Mouse (Mus musculus): ENCODE results near the gene Hdac5. TPM values are rescaled to one million over a fixed set of nuclear protein-coding genes. Genes with fewer than 3 reads are reported as not detected.
A peak's percentile ranks its signal among the peaks of the same experiment; 100 is the strongest.

Gene Hdac5
- total and polyA plus RNA-seq, 3 experiments = 9.1 to 29.3 TPM; not detected in 1

DNA sequence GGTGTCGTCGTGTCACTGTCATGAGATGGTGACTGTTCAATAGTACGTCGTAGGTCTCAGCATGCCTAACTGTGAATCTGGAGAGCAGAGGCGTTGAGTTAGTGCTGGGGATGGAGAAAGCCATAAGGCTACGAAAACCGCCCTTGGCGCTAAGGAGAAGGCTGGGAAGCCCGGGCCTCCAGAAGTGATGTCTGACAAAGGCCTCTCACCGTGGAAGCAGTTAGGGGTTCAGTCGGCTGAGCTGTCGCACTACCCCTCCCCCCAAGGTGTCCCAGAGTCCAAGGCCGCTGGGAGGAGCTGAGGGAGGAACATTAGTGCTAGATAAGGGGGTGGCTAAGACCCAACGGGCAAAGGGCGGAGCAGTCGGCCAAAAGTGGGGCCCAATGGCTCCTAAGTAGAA is 84.0 kb downstream of the Hdac5 start:
- no peaks in the 10 kb centered on the region for H3K36me3 ChIP-seq (ENCODE audit: control insufficient read depth in 1 of 2, insufficient read depth in 2 of 2, low read length in 2 of 2)
- H3K4me1 ChIP-seq (ENCODE audit: control insufficient read depth in 1 of 2, insufficient read depth in 2 of 2, low read length in 2 of 2) = peaks cover 0 to 14% of the 10 kb centered on the region in 2 experiments; a peak in 2 of 4 replicates
- peak overlapping the region; percentile 46 to 75 for H3K4me3 ChIP-seq (ENCODE audit: control insufficient read depth in 1 of 2, insufficient read depth in 1 of 2, low read depth in 2 of 2, low read length in 2 of 2)
- no peak overlapping the region for H3K27ac ChIP-seq (ENCODE audit: control insufficient read depth, low read depth, low read length)
- H3K9ac ChIP-seq (ENCODE audit: control insufficient read depth, low read depth, low read length, poor library complexity, severe bottlenecking) = peak overlapping the region; percentile 71
- no peaks in the 10 kb centered on the region for H3K27me3 ChIP-seq (ENCODE audit: control insufficient read depth in 1 of 2, insufficient read depth in 2 of 2, low read length in 2 of 2)
- no peaks in the 10 kb centered on the region for H3K9me3 ChIP-seq (replicated peaks; ENCODE audit: insufficient read depth, low read length)
- no peaks in the 10 kb centered on the region for H3K79me2 ChIP-seq (ENCODE audit: control insufficient read depth, insufficient read depth, low read length, poor library complexity)
- TF ChIP-seq MAZ (IDR thresholded peaks at IDR 0.05; ENCODE audit: low read depth, low read length) (peak; percentile 53; the same call in 1 of the 2 replicates), TBP (IDR thresholded peaks at IDR 0.05; ENCODE audit: low read depth, low read length) (peak; percentile 49; the same call in 1 of the 2 replicates), ZKSCAN1 (IDR thresholded peaks at IDR 0.05; ENCODE audit: low read depth, low read length) (no peak), GATA1 (IDR thresholded peaks at IDR 0.05; ENCODE audit: low read depth, low read length) (no peak), USF1 (IDR thresholded peaks at IDR 0.05; ENCODE audit: low read depth, low read length) (no peak), SMC3 (IDR thresholded peaks at IDR 0.05; ENCODE audit: low read depth, low read length) (no peak), NELFE (IDR thresholded peaks at IDR 0.05; ENCODE audit: low read depth, low read length) (peak; percentile 47), EP300 (IDR thresholded peaks at IDR 0.05; ENCODE audit: low read depth in 1 of 2, low read length in 2 of 2) (peak; percentile 18 to 52; a peak in 2 of 4 replicates), CHD2 (IDR thresholded peaks at IDR 0.05; ENCODE audit: low read length) (peak; percentile 38; the same call in 1 of the 2 replicates), MXI1 (IDR thresholded peaks at IDR 0.05; ENCODE audit: low read depth, low read length) (0 out of 2 replicates have a peak, but pooled peaks have one; percentile 7), RCOR1 (IDR thresholded peaks at IDR 0.05; ENCODE audit: low read depth, low read length) (no peak), MYB (IDR thresholded peaks at IDR 0.05; ENCODE audit: low read depth, low read length) (no peak), POLR2A (IDR thresholded peaks at IDR 0.05; ENCODE audit: control insufficient read depth in 1 of 2, insufficient read depth in 1 of 2, low read depth in 1 of 2, low read length in 2 of 2, poor library complexity in 1 of 2) (peak in 1 of 2 experiments; percentile 21; a peak in 1 of 4 replicates), TCF12 (IDR thresholded peaks at IDR 0.05; ENCODE audit: low read depth, low read length) (0 out of 2 replicates have a peak, but pooled peaks have one; percentile 22)
- peak; percentile 72 for DNase-seq (ENCODE audit: low read depth, low spot score)

DNA sequence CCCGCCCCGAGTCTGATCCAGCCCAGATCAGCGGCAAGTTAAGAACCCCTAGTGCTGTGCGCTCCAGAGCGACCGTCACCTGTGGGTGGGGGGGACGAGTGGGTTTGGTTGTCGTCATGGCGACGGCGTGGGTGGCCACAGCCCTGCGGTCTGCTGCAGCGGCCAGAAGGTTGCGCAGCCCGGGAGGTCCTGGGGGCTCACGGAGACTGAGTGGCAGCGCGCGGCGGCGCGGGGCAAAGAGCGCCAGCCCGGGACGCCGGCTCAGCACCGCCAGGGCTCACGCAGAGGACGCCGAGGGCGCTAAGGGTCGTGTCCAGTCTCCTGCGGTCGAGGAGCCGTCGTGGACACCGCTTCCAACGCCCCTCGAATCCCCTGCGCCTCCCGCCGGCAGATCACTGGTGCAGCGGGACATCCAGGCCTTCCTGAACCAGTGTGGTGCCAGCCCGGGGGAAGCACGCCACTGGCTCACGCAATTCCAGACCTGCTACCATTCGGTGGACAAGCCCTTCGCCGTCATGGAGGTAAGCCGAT is 84.4 kb downstream of the Hdac5 start, which contains the start of gene Nags:
Gene Nags (plus strand): TSS at position 43 of the 531 bp plus-strand sequence.
- H3K36me3 ChIP-seq (ENCODE audit: control insufficient read depth in 1 of 2, insufficient read depth in 2 of 2, low read length in 2 of 2) = no peaks in the 10 kb centered on the region
- no peaks in the 10 kb centered on the region for H3K79me2 ChIP-seq (ENCODE audit: control insufficient read depth, insufficient read depth, low read length, poor library complexity)
- peak; percentile 62 for DNase-seq (ENCODE audit: low read depth, low spot score)
- H3K9ac ChIP-seq (ENCODE audit: control insufficient read depth, low read depth, low read length, poor library complexity, severe bottlenecking) = peak within 1 kb of the TSS; percentile 71
- peaks cover 0 to 16% of the 10 kb centered on the region in 2 experiments; a peak in 2 of 4 replicates for H3K4me1 ChIP-seq (ENCODE audit: control insufficient read depth in 1 of 2, insufficient read depth in 2 of 2, low read length in 2 of 2)
- H3K4me3 ChIP-seq (ENCODE audit: control insufficient read depth in 1 of 2, insufficient read depth in 1 of 2, low read depth in 2 of 2, low read length in 2 of 2) = peak within 1 kb of the TSS; percentile 46 to 75
- H3K27me3 ChIP-seq (ENCODE audit: control insufficient read depth in 1 of 2, insufficient read depth in 2 of 2, low read length in 2 of 2) = no peaks in the 10 kb centered on the region
- H3K9me3 ChIP-seq (replicated peaks; ENCODE audit: insufficient read depth, low read length) = no peaks in the 10 kb centered on the region
- 0 out of 2 replicates have a peak within 1 kb of the TSS, but pooled peaks have one; percentile 10 for H3K27ac ChIP-seq (ENCODE audit: control insufficient read depth, low read depth, low read length)
- no peak for TF ChIP-seq BHLHE40 (IDR thresholded peaks at IDR 0.05; ENCODE audit: borderline replicate concordance, low read depth, low read length)
- TF ChIP-seq TCF12 (IDR thresholded peaks at IDR 0.05; ENCODE audit: low read depth, low read length) = no peak
- no peak for TF ChIP-seq RCOR1 (IDR thresholded peaks at IDR 0.05; ENCODE audit: low read depth, low read length)
- TF ChIP-seq MAZ (IDR thresholded peaks at IDR 0.05; ENCODE audit: low read depth, low read length) = 0 out of 2 replicates have a peak, but pooled peaks have one; percentile 42
- no peak for TF ChIP-seq USF1 (IDR thresholded peaks at IDR 0.05; ENCODE audit: low read depth, low read length)
- TF ChIP-seq ZMIZ1 (IDR thresholded peaks at IDR 0.05; ENCODE audit: low read depth, low read length) = peak; percentile 48
- TF ChIP-seq JUND (IDR thresholded peaks at IDR 0.05; ENCODE audit: low read depth, low read length) = no peak
- peak; percentile 43 for TF ChIP-seq SIN3A (IDR thresholded peaks at IDR 0.05; ENCODE audit: low read length)
- TF ChIP-seq ZC3H11A (IDR thresholded peaks at IDR 0.05; ENCODE audit: low read depth, low read length) = no peak
- peak; percentile 42 for TF ChIP-seq HCFC1 (IDR thresholded peaks at IDR 0.05; ENCODE audit: low read depth, low read length)
- no peak for TF ChIP-seq SMC3 (IDR thresholded peaks at IDR 0.05; ENCODE audit: low read depth, low read length)
- no peak for TF ChIP-seq MAFK (IDR thresholded peaks at IDR 0.05; ENCODE audit: borderline replicate concordance, low read depth, low read length)
- peak; percentile 46; the same call in 1 of the 2 replicates for TF ChIP-seq NELFE (IDR thresholded peaks at IDR 0.05; ENCODE audit: low read depth, low read length)
- TF ChIP-seq MXI1 (IDR thresholded peaks at IDR 0.05; ENCODE audit: low read depth, low read length) = peak; percentile 50; the same call in 1 of the 2 replicates
- no peak for TF ChIP-seq TBP (IDR thresholded peaks at IDR 0.05; ENCODE audit: low read depth, low read length)
- peak; percentile 26 to 46; a peak in 2 of 4 replicates for TF ChIP-seq POLR2A (IDR thresholded peaks at IDR 0.05; ENCODE audit: control insufficient read depth in 1 of 2, insufficient read depth in 1 of 2, low read depth in 1 of 2, low read length in 2 of 2, poor library complexity in 1 of 2)
- no peak for TF ChIP-seq MEF2A (IDR thresholded peaks at IDR 0.05; ENCODE audit: extremely low read depth, insufficient replicate concordance, low read depth, low read length, poor library complexity, severe bottlenecking)
- no peak for TF ChIP-seq CHD1 (IDR thresholded peaks at IDR 0.05; ENCODE audit: low read depth, low read length)
- no peak for TF ChIP-seq CTCF (IDR thresholded peaks at IDR 0.05 in 2 of 3, conservative IDR thresholded peaks at IDR 0.05 in 1 of 3; ENCODE audit: control insufficient read depth in 1 of 3, insufficient read depth in 1 of 3, low read depth in 2 of 3, low read length in 3 of 3, poor library complexity in 1 of 3, severe bottlenecking in 1 of 3)
- TF ChIP-seq NRF1 (IDR thresholded peaks at IDR 0.05; ENCODE audit: insufficient read depth, low read depth, low read length, poor library complexity, severe bottlenecking) = no peak
- no peak for TF ChIP-seq UBTF (IDR thresholded peaks at IDR 0.05; ENCODE audit: borderline replicate concordance, insufficient read depth, low read depth, low read length)
- TF ChIP-seq ZNF384 (IDR thresholded peaks at IDR 0.05; ENCODE audit: low read depth, low read length) = no peak
- TF ChIP-seq POLR2AphosphoS5 (IDR thresholded peaks at IDR 0.05; ENCODE audit: borderline replicate concordance, low read depth, low read length) = no peak
